11 mouse cellular contexts compared by ENCODE assay signal in genomic region chr14:25593876-25594275, GRCm38 (mm10).
DNase-seq lines count a peak whose midpoint lies in the region; ATAC-seq and TF ChIP-seq lines count a peak whose summit lies in the region.
"Had no signal": no experiment of that assay in that cellular context is flagged by ENCODE, and none has a peak within 500 bp of the region (broad histone marks: within the 10 kb centered on the region; RNA-seq: fewer than 3 reads in every experiment).

No protein-coding gene starts in this region.

- H3K27ac ChIP-seq in stomach, embryonic 14.5 days (ENCODE audit: low read length), result peak overlapping the region; percentile 21; the same call in 1 of the 2 replicates
- no peak overlapping the region for H3K27ac ChIP-seq in stomach, postnatal 0 days (replicated peaks)
- H3K27ac ChIP-seq in forebrain, embryonic 10.5 days, result peak overlapping the region; percentile 66
- peak overlapping the region; percentile 22; the same call in 1 of the 2 replicates for H3K27ac ChIP-seq in intestine, embryonic 15.5 days
- peak overlapping the region; percentile 69 for H3K27ac ChIP-seq in neural tube, embryonic 15.5 days (replicated peaks)
- H3K27ac ChIP-seq: lung, embryonic 15.5 days; neural tube, embryonic 12.5 days had no signal

- TF ChIP-seq CTCF in stomach, postnatal 0 days (IDR thresholded peaks at IDR 0.05; ENCODE audit: low read depth), result no peak

- H3K4me1 ChIP-seq in stomach, embryonic 14.5 days (ENCODE audit: control insufficient read depth, insufficient read depth, low read length), result peaks cover 12% of the 10 kb centered on the region
- peaks cover 10% of the 10 kb centered on the region for H3K4me1 ChIP-seq in stomach, postnatal 0 days (replicated peaks; ENCODE audit: control insufficient read depth, insufficient read depth)
- H3K4me1 ChIP-seq in forebrain, embryonic 10.5 days, result peaks cover 59% of the 10 kb centered on the region
- peaks cover 31% of the 10 kb centered on the region for H3K4me1 ChIP-seq in intestine, embryonic 15.5 days (replicated peaks)
- peaks cover 51% of the 10 kb centered on the region for H3K4me1 ChIP-seq in neural tube, embryonic 15.5 days

- WGBS in stomach, embryonic 14.5 days, result 58% methylated on average over 8 of the region's 8 CpGs
- 71% methylated on average over 8 of the region's 8 CpGs for WGBS in stomach, postnatal 0 days
- 79% methylated on average over 8 of the region's 8 CpGs for WGBS in forebrain, embryonic 10.5 days
- 57% methylated on average over 8 of the region's 8 CpGs for WGBS in intestine, embryonic 15.5 days
- WGBS in neural tube, embryonic 15.5 days, result 46% methylated on average over 8 of the region's 8 CpGs

- DNase-seq in stomach, postnatal 0 days (ENCODE audit: low spot score), result no peak
- DNase-seq in forebrain, embryonic 10.5 days (ENCODE audit: extremely low spot score, low spot score), result no peak
- DNase-seq in cerebellum, adult 8-10 months, result no peak
- DNase-seq in frontal cortex, postnatal 36 days (ENCODE audit: low spot score in 2 of 2), result no peak
- DNase-seq in cerebellum, postnatal 4 days (ENCODE audit: low spot score in 2 of 2), result no peak

- no peak for ATAC-seq in stomach, embryonic 14.5 days (ENCODE audit: insufficient number of reproducible peaks, insufficient read depth, low FRiP score, low read depth)
- no peak for ATAC-seq in stomach, postnatal 0 days (ENCODE audit: low FRiP score, low TSS enrichment)
- ATAC-seq in intestine, embryonic 15.5 days, result no peak
- no peak for ATAC-seq in neural tube, embryonic 15.5 days (ENCODE audit: low FRiP score)

- no peak for TF ChIP-seq EP300 in stomach, postnatal 0 days (optimal IDR thresholded peaks at IDR 0.05)

- no peaks in the 10 kb centered on the region for H3K9me3 ChIP-seq in stomach, embryonic 14.5 days (ENCODE audit: control insufficient read depth, low read depth, low read length)
- no peaks in the 10 kb centered on the region for H3K9me3 ChIP-seq in stomach, postnatal 0 days (ENCODE audit: control insufficient read depth, low read length)
- H3K9me3 ChIP-seq in forebrain, embryonic 10.5 days, result no peaks in the 10 kb centered on the region
- no peaks in the 10 kb centered on the region for H3K9me3 ChIP-seq in intestine, embryonic 15.5 days
- no peaks in the 10 kb centered on the region for H3K9me3 ChIP-seq in neural tube, embryonic 15.5 days (replicated peaks)
- H3K9me3 ChIP-seq: heart, embryonic 12.5 days; lung, embryonic 15.5 days; neural tube, embryonic 12.5 days had no signal

- no peaks in the 10 kb centered on the region for H3K27me3 ChIP-seq in stomach, embryonic 14.5 days (ENCODE audit: control insufficient read depth, insufficient read depth, low read length)
- H3K27me3 ChIP-seq in stomach, postnatal 0 days (ENCODE audit: control insufficient read depth, insufficient read depth, low read length), result no peaks in the 10 kb centered on the region
- H3K27me3 ChIP-seq in forebrain, embryonic 10.5 days (ENCODE audit: poor library complexity, severe bottlenecking), result no peaks in the 10 kb centered on the region
- no peaks in the 10 kb centered on the region for H3K27me3 ChIP-seq in intestine, embryonic 15.5 days (replicated peaks)
- H3K27me3 ChIP-seq in neural tube, embryonic 15.5 days (replicated peaks), result no peaks in the 10 kb centered on the region
- H3K27me3 ChIP-seq: heart, embryonic 12.5 days; lung, embryonic 15.5 days; neural tube, embryonic 12.5 days had no signal

- H3K36me3 ChIP-seq in stomach, embryonic 14.5 days (ENCODE audit: control insufficient read depth, insufficient read depth, low read length), result peaks cover 12% of the 10 kb centered on the region; the same call in 1 of the 2 replicates
- H3K36me3 ChIP-seq in stomach, postnatal 0 days (ENCODE audit: control insufficient read depth, insufficient read depth, low read length), result peaks cover 5% of the 10 kb centered on the region; the same call in 1 of the 2 replicates
- H3K36me3 ChIP-seq in forebrain, embryonic 10.5 days (replicated peaks), result peaks cover 86% of the 10 kb centered on the region
- H3K36me3 ChIP-seq in intestine, embryonic 15.5 days, result peaks cover 6% of the 10 kb centered on the region; the same call in 1 of the 2 replicates
- 0 out of 2 replicates have a peak, but pooled peaks cover 6% of the 10 kb centered on the region for H3K36me3 ChIP-seq in neural tube, embryonic 15.5 days

- H3K4me3 ChIP-seq in stomach, embryonic 14.5 days (ENCODE audit: low read depth, low read length), result no peak overlapping the region
- no peak overlapping the region for H3K4me3 ChIP-seq in stomach, postnatal 0 days (ENCODE audit: low read depth, low read length)
- no peak overlapping the region for H3K4me3 ChIP-seq in forebrain, embryonic 10.5 days
- H3K4me3 ChIP-seq in intestine, embryonic 15.5 days (replicated peaks), result no peak overlapping the region
- no peak overlapping the region for H3K4me3 ChIP-seq in neural tube, embryonic 15.5 days (replicated peaks)
- H3K4me3 ChIP-seq: heart, embryonic 12.5 days; lung, embryonic 15.5 days; neural tube, embryonic 12.5 days had no signal

- no peak overlapping the region for H3K4me2 ChIP-seq in stomach, embryonic 14.5 days (replicated peaks; ENCODE audit: low read depth, low read length)
- no peak overlapping the region for H3K4me2 ChIP-seq in stomach, postnatal 0 days (replicated peaks; ENCODE audit: low read depth)
- no peak overlapping the region for H3K4me2 ChIP-seq in intestine, embryonic 15.5 days (replicated peaks)
- no peak overlapping the region for H3K4me2 ChIP-seq in neural tube, embryonic 15.5 days
- H3K4me2 ChIP-seq: heart, embryonic 12.5 days; lung, embryonic 15.5 days; neural tube, embryonic 12.5 days had no signal

- no peak overlapping the region for H3K9ac ChIP-seq in stomach, embryonic 14.5 days (replicated peaks; ENCODE audit: low read depth, low read length)
- no peak overlapping the region for H3K9ac ChIP-seq in stomach, postnatal 0 days (ENCODE audit: low read length)
- no peak overlapping the region for H3K9ac ChIP-seq in intestine, embryonic 15.5 days
- H3K9ac ChIP-seq in neural tube, embryonic 15.5 days (replicated peaks), result no peak overlapping the region
- H3K9ac ChIP-seq: heart, embryonic 12.5 days; lung, embryonic 15.5 days; neural tube, embryonic 12.5 days had no signal
